Mouse (Mus musculus) embryonic facial prominence, embryonic 11.5 days (tissue): ENCODE measurements around the gene Sfxn2. TPM values are rescaled to one million over a fixed set of nuclear protein-coding genes. Genes with fewer than 3 reads are reported as not detected.
A peak's percentile ranks its signal among the peaks of the same experiment; 100 is the strongest.

Source experiments
- ATAC-seq: fragments of 200-750 bp; cut with Nextera tagmentation; replicated peaks from 2 replicates; pipeline ENCODE4 v1.8.0; 2017; ENCODE audit warnings: low read depth; ENCODE audit not compliant: insufficient number of reproducible peaks, low FRiP score, low TSS enrichment
- DNase-seq: peaks from one replicate; pipeline ENCODE4 v3.0.0-alpha.2; 2015; ENCODE audit warnings: low spot score
- H3K27ac ChIP-seq: fragments of 300-500 bp; sonication (generic); replicated peaks from 2 replicates; pipeline ENCODE4 v1.5.1; 2014; ENCODE audit warnings: mild to moderate bottlenecking, low read depth, low read length, control low read depth
- H3K27me3 ChIP-seq: fragments of 300-500 bp; sonication (generic); 2 replicates; pipeline ENCODE4 v1.6.1; 2014; ENCODE audit warnings: mild to moderate bottlenecking, low read length, moderate library complexity, mixed read lengths; ENCODE audit not compliant: control insufficient read depth, insufficient read depth
- H3K36me3 ChIP-seq: fragments of 300-500 bp; sonication (generic); replicated peaks from 2 replicates; pipeline ENCODE4 v1.6.1; 2014; ENCODE audit warnings: low read depth, mild to moderate bottlenecking, low read length, moderate library complexity, mixed read lengths; ENCODE audit not compliant: control insufficient read depth, insufficient read depth
- H3K4me1 ChIP-seq: fragments of 300-500 bp; sonication (generic); 2 replicates; pipeline ENCODE4 v1.6.1; 2014; ENCODE audit warnings: low read length, mixed read lengths; ENCODE audit not compliant: control insufficient read depth, insufficient read depth
- H3K4me2 ChIP-seq: fragments of 300-500 bp; sonication (generic); 2 replicates; pipeline ENCODE4 v1.6.1; 2014; ENCODE audit warnings: low read depth, mild to moderate bottlenecking, control low read depth, low read length, moderate library complexity
- H3K4me3 ChIP-seq: fragments of 300-500 bp; sonication (generic); 2 replicates; pipeline ENCODE4 v1.5.1; 2014; ENCODE audit warnings: low read depth, low read length, control low read depth
- H3K9ac ChIP-seq: fragments of 300-500 bp; sonication (generic); replicated peaks from 2 replicates; pipeline ENCODE4 v1.6.1; 2014; ENCODE audit warnings: mild to moderate bottlenecking, control low read depth, low read length
- H3K9me3 ChIP-seq: fragments of 300-500 bp; sonication (generic); replicated peaks from 2 replicates; pipeline ENCODE4 v1.6.1; 2016; ENCODE audit warnings: mild to moderate bottlenecking, low read length, inconsistent platforms, mixed read lengths; ENCODE audit not compliant: control insufficient read depth
- WGBS: fragments of 180-500 bp; shearing (Covaris S2); extraction: QIAGEN DNeasy Blood & Tissue Kit; methylation state at CpG from one replicate; pipeline ENCODE4 v1.1.7; 2014; 5-methylcytosine and 5-hydroxymethylcytosine counted together
- polyA plus RNA-seq: library from polyadenylated mRNA; unstranded; fragments of >200 nt; fragmentation: Nextera tagmentation; extraction: Ambion mirVana; gene quantifications from 2 replicates; pipeline ENCODE4 v1.2.1, GENCODE M21; 2014

Gene Sfxn2
- polyA plus RNA-seq, 1 experiment from 2014 or later: 13.6 TPM

DNA sequence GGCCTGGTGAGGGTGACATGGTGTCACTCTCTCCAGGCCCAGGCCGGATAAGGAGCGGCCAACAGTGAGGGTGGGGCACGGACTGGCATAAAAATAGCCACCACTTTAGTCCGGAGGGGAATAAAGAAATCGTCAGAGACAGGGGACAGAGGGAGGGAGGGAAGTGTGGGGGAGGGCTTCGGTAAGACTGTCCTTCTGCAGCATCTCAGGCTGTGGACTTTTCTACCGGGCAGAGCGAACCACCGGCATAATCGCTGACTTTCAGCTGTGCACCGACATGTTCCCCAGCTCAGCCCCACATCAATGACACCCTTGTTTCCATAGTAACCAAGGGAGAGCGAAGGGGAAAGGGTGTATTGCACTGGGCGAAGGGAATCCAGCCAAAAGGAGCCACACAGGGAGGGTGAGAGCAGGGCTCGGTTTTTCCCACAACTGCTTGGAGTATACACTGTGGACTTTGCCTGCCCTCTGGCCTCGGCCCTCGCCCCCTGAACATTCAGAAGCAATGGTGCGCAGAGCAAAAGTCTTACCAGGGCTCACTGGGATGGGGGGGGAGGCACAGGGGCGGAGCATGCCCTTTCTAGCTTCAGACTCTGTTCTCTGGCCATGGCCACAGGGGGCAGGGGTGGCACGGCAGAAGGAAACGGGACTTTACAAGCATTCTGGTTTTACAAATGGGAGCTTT, 44.5 kb upstream of the Sfxn2 start:
- DNase-seq: peak; percentile 69

GRCm38 (mm10) chr19:46529601-46530448, 43.3 kb upstream of the Sfxn2 start:
- 7% methylated on average over 13 of the region's 13 CpGs for WGBS
- H3K9me3 ChIP-seq: no peaks in the 10 kb centered on the region
- H3K9ac ChIP-seq: peak overlapping the region; percentile 54
- DNase-seq (no peak), ATAC-seq (no peak)
- no peaks in the 10 kb centered on the region for H3K36me3 ChIP-seq
- no peak overlapping the region; the same call in 1 of the 2 replicates for H3K4me2 ChIP-seq
- peak overlapping the region; percentile 87 for H3K27ac ChIP-seq
- H3K4me3 ChIP-seq: no peak overlapping the region
- peaks cover 49% of the 10 kb centered on the region for H3K4me1 ChIP-seq
- H3K27me3 ChIP-seq: no peaks in the 10 kb centered on the region

More for the DNA sequence above, 44.5 kb upstream of the Sfxn2 start:
- Histone ChIP-seq H3K4me2 (peak overlapping the region; percentile 57), H3K27me3 (no peaks in the 10 kb centered on the region), H3K4me3 (peak overlapping the region; percentile 15), H3K9ac (peak overlapping the region; percentile 35), H3K9me3 (no peaks in the 10 kb centered on the region), H3K36me3 (no peaks in the 10 kb centered on the region), H3K27ac (peak overlapping the region; percentile 87), H3K4me1 (peaks cover 54% of the 10 kb centered on the region)
- under 1% methylated on average over 20 of the region's 20 CpGs for WGBS
- peak; percentile 69 for ATAC-seq

DNA sequence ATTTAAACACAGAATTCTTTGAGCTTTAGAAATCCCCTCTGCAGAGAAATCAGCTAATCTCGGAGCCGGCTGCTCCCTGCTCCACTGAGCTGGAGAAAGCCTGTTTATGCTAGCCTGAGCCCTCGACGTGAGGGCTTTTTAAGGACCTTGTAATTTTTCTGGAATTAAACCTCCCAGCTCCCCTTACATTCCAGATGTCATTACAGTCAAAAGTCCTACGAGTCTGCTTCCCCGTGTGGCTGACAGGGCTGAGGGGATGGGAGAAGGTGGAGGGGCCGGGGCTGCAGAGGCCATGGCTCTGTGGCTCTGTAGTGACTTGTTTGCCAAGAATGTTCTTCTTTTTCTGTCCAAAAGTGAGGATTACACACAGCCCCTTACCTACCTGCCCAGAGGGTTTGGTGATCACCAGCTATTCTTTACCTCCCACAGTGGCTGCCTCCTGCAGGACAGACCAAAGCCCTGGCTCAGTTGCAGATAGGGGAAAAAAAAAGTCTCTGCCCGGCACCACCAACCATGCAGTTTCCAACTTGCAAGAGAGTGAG, 42.6 kb upstream of the Sfxn2 start:
- Histone ChIP-seq H3K27ac (peak overlapping the region; percentile 87), H3K36me3 (no peaks in the 10 kb centered on the region), H3K4me3 (no peak overlapping the region), H3K27me3 (no peaks in the 10 kb centered on the region), H3K9me3 (no peaks in the 10 kb centered on the region), H3K4me1 (peaks cover 45% of the 10 kb centered on the region), H3K9ac (peak overlapping the region; percentile 54; the same call in 1 of the 2 replicates), H3K4me2 (peak overlapping the region; percentile 10; the same call in 1 of the 2 replicates)
- DNase-seq (peak; percentile 59), ATAC-seq (no peak)
- WGBS: 4% methylated on average over 8 of the region's 8 CpGs

- Histone ChIP-seq H3K4me2 (peak overlapping the region; percentile 10), H3K27ac (peak overlapping the region; percentile 87), H3K4me1 (peaks cover 42% of the 10 kb centered on the region), H3K9ac (no peak overlapping the region; the same call in 1 of the 2 replicates), H3K27me3 (no peaks in the 10 kb centered on the region), H3K36me3 (no peaks in the 10 kb centered on the region), H3K4me3 (no peak overlapping the region), H3K9me3 (no peaks in the 10 kb centered on the region)
- no peak for ATAC-seq
- 3% methylated on average over 16 of the region's 16 CpGs for WGBS
- peak; percentile 60 for DNase-seq
Observed at GRCm38 (mm10) chr19:46531071-46532030, 41.8 kb upstream of the Sfxn2 start.

DNA sequence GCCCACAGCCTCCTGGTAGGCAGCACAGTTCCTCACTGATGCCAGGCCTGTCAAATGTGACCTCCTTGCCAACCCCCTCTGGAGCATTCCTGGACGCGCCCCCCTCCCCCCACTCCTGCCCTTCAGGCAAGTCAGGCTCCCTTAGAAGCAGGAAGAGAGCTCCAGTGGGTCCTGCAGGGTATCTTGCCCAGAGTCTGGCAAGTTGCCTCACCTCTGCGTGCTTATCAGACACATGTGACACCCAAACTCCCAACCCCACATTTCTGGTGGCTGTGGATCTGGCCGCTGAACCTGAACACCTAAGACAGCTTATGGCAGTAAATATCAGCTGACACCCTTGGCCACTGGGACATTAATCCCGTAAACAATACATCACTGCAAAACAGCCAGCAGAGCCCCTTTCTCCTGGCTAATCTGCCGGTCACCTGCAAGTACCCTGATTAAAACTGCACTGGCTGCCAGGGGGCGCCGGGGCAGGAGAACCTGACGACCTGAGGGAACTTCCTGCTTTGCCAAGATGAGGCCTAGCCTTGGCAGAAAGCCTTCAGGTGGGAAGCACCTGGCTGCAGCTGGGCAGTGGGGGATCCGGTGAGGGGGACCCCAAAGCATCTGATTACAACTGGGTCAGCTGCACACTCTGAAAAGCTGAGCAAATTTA, 41.0 kb upstream of the Sfxn2 start:
- no peak for DNase-seq
- Histone ChIP-seq H3K4me3 (no peak overlapping the region), H3K27ac (peak overlapping the region; percentile 59), H3K4me2 (no peak overlapping the region; the same call in 1 of the 2 replicates), H3K36me3 (no peaks in the 10 kb centered on the region), H3K4me1 (peaks cover 40% of the 10 kb centered on the region), H3K9me3 (no peaks in the 10 kb centered on the region), H3K27me3 (no peaks in the 10 kb centered on the region), H3K9ac (no peak overlapping the region)
- 13% methylated on average over 10 of the region's 10 CpGs for WGBS
- ATAC-seq: no peak

DNA sequence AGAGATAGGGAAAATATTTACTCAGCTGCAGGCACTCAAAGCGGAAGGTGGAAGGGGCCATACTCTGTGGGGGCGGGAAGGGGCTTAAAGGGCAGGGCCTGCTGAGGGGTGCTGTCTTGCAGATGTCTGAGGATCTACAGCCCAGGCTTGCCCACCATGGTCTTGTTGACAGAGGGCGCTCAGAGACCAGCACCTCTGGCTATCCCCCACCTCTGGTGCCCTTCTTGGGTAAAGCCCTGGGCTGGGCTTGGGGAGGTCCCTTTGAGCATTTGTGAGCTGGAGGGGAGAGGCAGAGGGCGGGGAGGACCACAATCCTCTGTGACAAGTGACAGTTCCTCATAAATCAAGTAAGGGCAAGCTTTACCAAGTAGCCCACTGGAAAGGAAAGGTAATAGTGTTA, 40.1 kb upstream of the Sfxn2 start:
- Histone ChIP-seq H3K9me3 (no peaks in the 10 kb centered on the region), H3K27ac (no peak overlapping the region), H3K36me3 (no peaks in the 10 kb centered on the region), H3K4me1 (peaks cover 40% of the 10 kb centered on the region), H3K9ac (no peak overlapping the region), H3K4me2 (no peak overlapping the region), H3K27me3 (no peaks in the 10 kb centered on the region), H3K4me3 (no peak overlapping the region)
- 32% methylated on average over 4 of the region's 4 CpGs for WGBS
- ATAC-seq (no peak), DNase-seq (no peak)

DNA sequence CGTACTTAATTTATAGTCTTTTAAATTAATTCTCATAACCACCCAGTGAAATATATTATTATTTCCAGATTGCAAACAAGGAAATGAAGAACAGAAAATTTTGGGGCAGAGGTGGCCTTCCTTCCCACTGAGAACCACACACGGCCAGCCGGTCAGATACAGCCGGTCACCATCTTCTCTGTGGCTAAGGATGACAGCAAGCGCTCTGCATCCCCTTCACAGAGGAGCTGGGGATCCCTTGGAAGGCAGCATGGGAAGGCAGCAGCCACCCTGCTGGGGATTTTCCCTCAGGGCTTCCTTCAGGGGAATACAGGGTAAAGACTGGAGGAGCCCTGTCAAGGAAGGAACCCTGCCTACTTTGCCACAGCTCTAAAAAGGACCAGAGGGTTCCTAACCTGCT, 39.6 kb upstream of the Sfxn2 start:
- Histone ChIP-seq H3K4me3 (no peak overlapping the region), H3K36me3 (no peaks in the 10 kb centered on the region), H3K9me3 (no peaks in the 10 kb centered on the region), H3K9ac (0 out of 2 replicates have a peak overlapping the region, but pooled peaks have one; percentile 2), H3K27ac (0 out of 2 replicates have a peak overlapping the region, but pooled peaks have one; percentile 28), H3K4me1 (peaks cover 37% of the 10 kb centered on the region), H3K27me3 (no peaks in the 10 kb centered on the region), H3K4me2 (no peak overlapping the region)
- ATAC-seq (no peak), DNase-seq (no peak)
- 58% methylated on average over 5 of the region's 5 CpGs for WGBS
